Mouse (Mus musculus): ENCODE measurements at regions not wholly inside any gene's neighbourhood (a gene's known extent, or its start where the extent isn't known, plus 50 kb on each side); places are given as distances from the start of the nearest gene placed in this dataset.
A peak's percentile ranks its signal among the peaks of the same experiment; 100 is the strongest.

DNA sequence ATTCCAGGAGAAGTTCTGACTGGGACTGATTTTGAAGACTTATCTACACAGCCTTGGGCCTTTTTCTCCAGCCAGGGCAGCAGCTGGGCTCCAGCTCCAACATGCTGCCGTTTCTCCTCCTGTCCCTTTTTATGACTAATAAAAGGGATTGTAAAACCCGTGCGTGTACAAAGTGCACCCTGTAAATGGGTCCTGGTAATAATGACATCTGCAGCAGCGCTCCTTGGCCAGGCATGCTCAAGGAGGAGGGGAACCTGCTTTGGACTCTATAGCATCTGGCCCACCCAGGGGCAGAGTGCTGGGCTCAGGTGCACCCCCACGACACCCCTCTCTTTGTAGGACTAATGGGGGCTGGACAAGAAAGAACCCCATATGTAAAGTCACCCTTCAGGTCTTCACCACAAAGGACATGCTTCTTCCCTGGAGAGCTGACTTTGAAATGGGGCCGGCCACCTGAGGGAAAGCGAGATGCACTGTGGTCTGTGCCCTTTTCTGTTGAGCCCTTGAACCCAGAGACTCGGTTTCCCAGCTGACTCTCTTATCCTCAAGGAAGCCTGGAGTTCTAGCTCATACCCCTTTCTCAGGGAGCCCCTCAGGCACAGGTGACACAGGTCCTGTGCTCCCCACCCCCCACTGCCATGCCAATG is 61.4 kb downstream of the Mrpl23 start:
- Histone ChIP-seq H3K4me1 (ENCODE audit: control insufficient read depth, insufficient read depth, low read length) (peaks cover 67% of the 10 kb centered on the region), H3K9me3 (ENCODE audit: control insufficient read depth, low read length) (no peaks in the 10 kb centered on the region), H3K27ac (replicated peaks; ENCODE audit: low read depth, low read length) (no peak overlapping the region), H3K9ac (ENCODE audit: low read depth, low read length, severe bottlenecking) (no peak overlapping the region), H3K36me3 (ENCODE audit: control insufficient read depth, insufficient read depth, low read length) (no peaks in the 10 kb centered on the region), H3K27me3 (ENCODE audit: control insufficient read depth, insufficient read depth, low read length) (no peaks in the 10 kb centered on the region), H3K4me3 (replicated peaks; ENCODE audit: low read length) (no peak overlapping the region), H3K4me2 (replicated peaks; ENCODE audit: low read depth, low read length, severe bottlenecking) (no peak overlapping the region)
- TF ChIP-seq POLR2A (IDR thresholded peaks at IDR 0.05; ENCODE audit: borderline replicate concordance, extremely low read depth, insufficient read depth, insufficient read length), result no peak
- 36% methylated on average over 8 of the region's 8 CpGs for WGBS
- DNase-seq (ENCODE audit: low spot score), result no peak
- ATAC-seq (ENCODE audit: low FRiP score, low read depth), result no peak

DNA sequence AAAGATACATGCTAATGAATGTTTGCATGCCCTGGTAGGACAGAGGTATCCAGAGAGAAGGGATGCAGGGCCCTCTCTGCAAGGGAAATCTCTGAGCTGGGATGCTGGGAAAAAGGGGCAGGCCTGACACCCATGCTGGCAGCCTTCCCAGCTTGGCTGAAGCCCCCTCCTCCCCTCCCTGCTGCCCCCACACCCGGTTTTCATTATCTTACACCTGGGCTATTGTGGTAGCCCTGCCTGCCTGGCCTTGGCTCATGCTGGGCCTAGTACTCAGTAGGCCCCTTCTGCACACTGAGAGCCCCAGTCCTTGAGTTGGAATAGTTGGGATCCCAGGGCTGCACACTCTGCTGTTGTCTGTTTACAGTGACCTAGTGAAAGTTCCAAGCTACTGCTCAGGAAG is 62.9 kb downstream of the Mrpl23 start:
- no peaks in the 10 kb centered on the region for H3K27me3 ChIP-seq (ENCODE audit: control insufficient read depth, insufficient read depth, low read length)
- no peak for ATAC-seq (ENCODE audit: low FRiP score, low read depth)
- peaks cover 70% of the 10 kb centered on the region for H3K4me1 ChIP-seq (ENCODE audit: control insufficient read depth, insufficient read depth, low read length)
- H3K9ac ChIP-seq (ENCODE audit: low read depth, low read length, severe bottlenecking), result no peak overlapping the region
- H3K4me3 ChIP-seq (replicated peaks; ENCODE audit: low read length), result no peak overlapping the region
- H3K27ac ChIP-seq (replicated peaks; ENCODE audit: low read depth, low read length), result 0 out of 2 replicates have a peak overlapping the region, but pooled peaks have one; percentile 43
- WGBS, result 0% methylated on average over 1 of the region's 1 CpGs
- DNase-seq (ENCODE audit: low spot score), result peak; percentile 58
- no peak overlapping the region for H3K4me2 ChIP-seq (replicated peaks; ENCODE audit: low read depth, low read length, severe bottlenecking)
- no peak for TF ChIP-seq POLR2A (IDR thresholded peaks at IDR 0.05; ENCODE audit: borderline replicate concordance, extremely low read depth, insufficient read depth, insufficient read length)
- no peaks in the 10 kb centered on the region for H3K9me3 ChIP-seq (ENCODE audit: control insufficient read depth, low read length)
- H3K36me3 ChIP-seq (ENCODE audit: control insufficient read depth, insufficient read depth, low read length), result no peaks in the 10 kb centered on the region

- no peaks in the 10 kb centered on the region for H3K27me3 ChIP-seq (ENCODE audit: control insufficient read depth, insufficient read depth, low read length)
- H3K27ac ChIP-seq (replicated peaks; ENCODE audit: low read depth, low read length), result no peak overlapping the region
- WGBS, result 85% methylated on average over 1 of the region's 1 CpGs
- H3K4me2 ChIP-seq (replicated peaks; ENCODE audit: low read depth, low read length, severe bottlenecking), result no peak overlapping the region
- peaks cover 70% of the 10 kb centered on the region for H3K4me1 ChIP-seq (ENCODE audit: control insufficient read depth, insufficient read depth, low read length)
- no peak overlapping the region for H3K4me3 ChIP-seq (replicated peaks; ENCODE audit: low read length)
- TF ChIP-seq POLR2A (IDR thresholded peaks at IDR 0.05; ENCODE audit: borderline replicate concordance, extremely low read depth, insufficient read depth, insufficient read length), result no peak
- DNase-seq (ENCODE audit: low spot score) (no peak), ATAC-seq (ENCODE audit: low FRiP score, low read depth) (no peak)
- no peak overlapping the region for H3K9ac ChIP-seq (ENCODE audit: low read depth, low read length, severe bottlenecking)
- H3K9me3 ChIP-seq (ENCODE audit: control insufficient read depth, low read length), result no peaks in the 10 kb centered on the region
- no peaks in the 10 kb centered on the region for H3K36me3 ChIP-seq (ENCODE audit: control insufficient read depth, insufficient read depth, low read length)
Observed at GRCm38 (mm10) chr7:142596211-142596610, 63.7 kb downstream of the Mrpl23 start.

GRCm38 (mm10) chr7:142597961-142598360 is 65.5 kb downstream of the Mrpl23 start:
- DNase-seq (ENCODE audit: low spot score), result peak; percentile 57
- 30% methylated on average over 7 of the region's 7 CpGs for WGBS
- Histone ChIP-seq H3K9ac (ENCODE audit: low read depth, low read length, severe bottlenecking) (no peak overlapping the region), H3K9me3 (ENCODE audit: control insufficient read depth, low read length) (no peaks in the 10 kb centered on the region), H3K36me3 (ENCODE audit: control insufficient read depth, insufficient read depth, low read length) (no peaks in the 10 kb centered on the region), H3K4me2 (replicated peaks; ENCODE audit: low read depth, low read length, severe bottlenecking) (0 out of 2 replicates have a peak overlapping the region, but pooled peaks have one; percentile 7), H3K27me3 (ENCODE audit: control insufficient read depth, insufficient read depth, low read length) (no peaks in the 10 kb centered on the region), H3K4me3 (replicated peaks; ENCODE audit: low read length) (no peak overlapping the region), H3K4me1 (ENCODE audit: control insufficient read depth, insufficient read depth, low read length) (peaks cover 55% of the 10 kb centered on the region), H3K27ac (replicated peaks; ENCODE audit: low read depth, low read length) (peak overlapping the region; percentile 71)
- no peak for TF ChIP-seq POLR2A (IDR thresholded peaks at IDR 0.05; ENCODE audit: borderline replicate concordance, extremely low read depth, insufficient read depth, insufficient read length)
- ATAC-seq (ENCODE audit: low FRiP score, low read depth), result no peak

- WGBS, result 84% methylated on average over 15 of the region's 15 CpGs
- no peaks in the 10 kb centered on the region for H3K9me3 ChIP-seq (ENCODE audit: control insufficient read depth, low read length)
- TF ChIP-seq POLR2A (IDR thresholded peaks at IDR 0.05; ENCODE audit: borderline replicate concordance, extremely low read depth, insufficient read depth, insufficient read length), result no peak
- no peak overlapping the region for H3K4me3 ChIP-seq (replicated peaks; ENCODE audit: low read length)
- DNase-seq (ENCODE audit: low spot score) (no peak), ATAC-seq (ENCODE audit: low FRiP score, low read depth) (peak; percentile 28)
- no peak overlapping the region for H3K9ac ChIP-seq (ENCODE audit: low read depth, low read length, severe bottlenecking)
- H3K27ac ChIP-seq (replicated peaks; ENCODE audit: low read depth, low read length), result peak overlapping the region; percentile 55; the same call in 1 of the 2 replicates
- H3K4me1 ChIP-seq (ENCODE audit: control insufficient read depth, insufficient read depth, low read length), result peaks cover 38% of the 10 kb centered on the region
- H3K27me3 ChIP-seq (ENCODE audit: control insufficient read depth, insufficient read depth, low read length), result no peaks in the 10 kb centered on the region
- H3K4me2 ChIP-seq (replicated peaks; ENCODE audit: low read depth, low read length, severe bottlenecking), result no peak overlapping the region
- H3K36me3 ChIP-seq (ENCODE audit: control insufficient read depth, insufficient read depth, low read length), result no peaks in the 10 kb centered on the region
Observed at GRCm38 (mm10) chr7:142599942-142600341, 66.7 kb downstream of the Igf2 start.
